Mouse (Mus musculus): ENCODE results near the gene Nisch. TPM values are rescaled to one million over a fixed set of nuclear protein-coding genes. Genes with fewer than 3 reads are reported as not detected.
A peak's percentile ranks its signal among the peaks of the same experiment; 100 is the strongest.

The Nisch gene
- polyA plus RNA-seq, 1 experiment from 2014 or later = 428 TPM

DNA sequence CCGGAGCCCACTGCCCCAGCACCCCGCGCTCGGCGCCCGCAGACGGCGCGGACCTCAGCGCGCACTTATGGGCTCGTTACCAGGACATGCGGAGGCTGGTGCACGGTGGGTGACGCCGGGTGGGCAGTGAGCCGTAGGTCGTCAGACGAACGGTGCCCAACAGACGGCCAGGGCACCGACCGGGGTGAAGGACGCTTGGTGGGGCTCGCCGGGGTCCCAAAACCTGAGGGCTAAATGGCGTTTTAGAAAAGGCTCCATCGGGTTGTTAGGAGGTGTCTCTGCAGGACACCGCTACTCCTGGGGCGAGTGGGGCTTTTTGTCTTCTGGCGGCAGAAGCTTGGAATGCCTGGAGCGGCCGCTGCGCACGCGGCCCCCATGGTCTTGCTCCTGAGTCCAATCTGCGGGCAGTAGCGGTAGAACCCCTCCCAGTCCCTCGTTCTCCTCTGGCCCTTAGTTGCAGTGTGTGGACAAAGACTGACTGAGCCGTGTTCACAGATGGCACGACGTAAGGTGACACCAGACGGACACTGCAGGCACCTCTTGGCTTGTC is 85.4 kb downstream of the Nisch start:
- no peaks in the 10 kb centered on the region for H3K27me3 ChIP-seq
- ATAC-seq (replicated peaks; ENCODE audit: low FRiP score) = peak; percentile 6
- H3K36me3 ChIP-seq = peaks cover 23% of the 10 kb centered on the region
- H3K9ac ChIP-seq = peak overlapping the region; percentile 78
- peak overlapping the region; percentile 89 for H3K27ac ChIP-seq
- no peaks in the 10 kb centered on the region for H3K9me3 ChIP-seq (replicated peaks)
- H3K4me2 ChIP-seq = peak overlapping the region; percentile 83
- H3K4me1 ChIP-seq = peaks cover 52% of the 10 kb centered on the region
- under 1% methylated on average over 43 of the region's 43 CpGs for WGBS
- H3K4me3 ChIP-seq (replicated peaks) = peak overlapping the region; percentile 82

DNA sequence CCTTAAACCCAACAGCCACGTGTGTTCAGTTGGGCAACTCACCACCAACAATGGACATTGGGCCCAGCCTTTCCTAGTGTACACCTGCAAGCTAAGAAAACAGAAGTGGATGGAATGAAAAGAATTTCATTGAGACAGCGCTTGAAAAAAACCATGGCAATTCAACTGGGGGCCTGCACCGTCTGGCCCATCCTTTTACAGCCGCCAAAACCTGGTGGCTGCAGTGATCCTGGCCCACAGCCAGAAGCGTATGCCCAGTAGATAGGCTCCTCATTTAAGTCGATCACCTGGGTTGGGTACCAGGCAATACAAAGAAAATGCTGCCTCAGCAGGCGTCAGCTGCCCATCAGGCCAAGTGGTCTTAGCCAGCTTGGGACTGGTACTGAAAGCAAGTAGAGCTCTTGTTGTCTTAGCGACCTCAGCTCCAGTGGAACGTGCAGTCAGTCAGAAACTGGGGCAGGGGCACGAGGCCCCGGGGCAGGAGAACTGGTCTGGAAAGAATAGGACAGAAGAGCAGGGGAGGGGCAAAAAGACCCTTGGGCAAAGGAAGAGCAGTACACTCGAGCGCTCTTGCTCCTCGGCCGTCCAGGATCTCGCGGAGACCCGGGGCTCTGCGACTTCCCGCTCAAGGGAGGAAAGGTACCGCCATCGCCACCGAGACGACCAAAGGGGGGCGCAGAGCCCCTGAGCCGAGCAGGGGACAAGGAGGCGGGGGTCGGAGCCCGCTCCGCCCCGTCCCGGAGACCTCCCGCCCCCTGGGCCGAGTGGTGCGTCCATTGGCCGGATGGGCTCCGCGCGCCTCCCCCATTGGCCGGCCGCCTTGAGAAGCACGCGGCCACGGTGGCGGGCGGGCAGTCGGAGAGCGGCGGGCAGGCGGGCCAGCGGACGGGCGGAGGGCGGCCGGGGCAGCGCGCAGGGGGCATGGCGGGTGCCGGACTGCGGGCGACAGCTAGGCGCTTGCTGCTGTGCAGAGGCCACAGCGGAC is 86.2 kb downstream of the Nisch start, which contains the start of gene Nt5dc2:
Nt5dc2 (plus strand) TSS at position 818 of the 985 bp plus-strand sequence.
- peak within 1 kb of the TSS; percentile 82 for H3K4me3 ChIP-seq (replicated peaks)
- peak within 1 kb of the TSS; percentile 83 for H3K4me2 ChIP-seq
- WGBS = 3% methylated on average over 63 of the region's 63 CpGs
- H3K9me3 ChIP-seq (replicated peaks) = no peaks in the 10 kb centered on the region
- peaks cover 60% of the 10 kb centered on the region for H3K4me1 ChIP-seq
- no peaks in the 10 kb centered on the region for H3K27me3 ChIP-seq
- H3K27ac ChIP-seq = peak within 1 kb of the TSS; percentile 89
- peaks cover 14% of the 10 kb centered on the region for H3K36me3 ChIP-seq
- H3K9ac ChIP-seq = peak within 1 kb of the TSS; percentile 78
- ATAC-seq (replicated peaks; ENCODE audit: low FRiP score) = peak; percentile 84

DNA sequence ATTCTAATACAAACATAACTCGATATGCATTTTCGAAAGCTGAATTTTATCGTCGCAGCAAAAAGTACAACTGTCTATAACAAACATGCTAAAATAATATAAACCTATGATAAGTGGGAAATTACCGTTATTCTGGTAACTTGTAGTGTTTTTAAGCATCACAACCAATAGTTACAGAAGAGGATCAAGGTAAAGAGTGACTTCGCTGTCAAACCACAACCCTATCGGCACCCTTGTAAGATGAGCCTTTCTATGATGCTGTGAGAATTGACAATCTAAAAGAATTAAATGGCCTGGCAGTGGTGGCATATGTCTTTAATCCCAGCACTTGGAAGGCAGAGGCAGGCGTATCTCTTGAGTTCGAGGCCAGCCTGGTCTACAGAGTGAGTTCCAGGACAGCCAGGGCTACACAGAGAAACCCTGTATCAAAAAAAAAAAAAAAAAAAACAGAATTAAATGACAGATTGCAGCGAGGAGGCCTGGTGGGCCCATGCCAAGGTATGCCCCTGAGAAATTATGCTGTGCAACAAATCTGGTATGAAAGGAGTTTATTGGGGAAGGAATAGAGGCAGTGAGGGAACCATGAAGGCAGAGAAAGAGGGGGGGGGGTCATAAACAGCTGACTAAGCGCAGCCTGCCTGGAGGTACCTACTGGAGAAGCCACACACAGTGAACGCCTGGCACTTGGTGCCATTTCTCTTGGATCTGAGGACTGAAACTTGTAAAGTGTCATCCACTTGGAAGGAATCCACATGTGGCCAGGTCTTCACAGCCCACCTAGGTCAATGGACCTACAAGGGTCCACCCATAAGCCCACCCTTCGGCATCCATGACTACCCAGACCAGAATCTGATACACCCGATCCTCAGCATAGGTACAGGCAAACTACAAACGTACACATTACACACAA is 87.2 kb downstream of the Nisch start:
- Histone ChIP-seq H3K9me3 (replicated peaks) (no peaks in the 10 kb centered on the region), H3K27me3 (no peaks in the 10 kb centered on the region), H3K36me3 (peaks cover 8% of the 10 kb centered on the region), H3K4me2 (peak overlapping the region; percentile 86), H3K9ac (peak overlapping the region; percentile 85; the same call in 1 of the 2 replicates), H3K27ac (peak overlapping the region; percentile 89), H3K4me1 (peaks cover 70% of the 10 kb centered on the region), H3K4me3 (replicated peaks) (peak overlapping the region; percentile 83)
- no peak for ATAC-seq (replicated peaks; ENCODE audit: low FRiP score)
- WGBS = 69% methylated on average over 15 of the region's 15 CpGs

DNA sequence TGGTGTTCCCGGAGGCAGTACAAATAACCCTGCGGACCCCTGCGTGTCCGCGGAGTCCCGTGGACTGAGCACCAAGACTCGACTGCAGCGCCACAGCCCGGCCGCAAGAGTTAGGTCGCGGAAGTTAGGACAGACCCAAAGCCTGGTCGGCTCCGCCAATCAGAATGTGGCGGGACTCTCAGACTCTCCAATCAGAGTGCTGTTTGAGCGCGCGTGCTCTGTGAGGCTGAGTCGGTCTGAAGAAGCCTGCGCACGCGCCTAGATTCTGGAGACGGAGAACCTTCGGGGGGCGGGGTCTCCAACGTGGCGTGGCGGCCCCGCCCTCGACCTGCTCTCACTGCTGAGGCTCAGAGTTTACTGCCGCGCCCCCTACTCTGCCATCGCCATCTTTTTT is 87.9 kb downstream of the Nisch start, which contains the start of gene Smim4:
Smim4 (minus strand) TSS at position 131 of the 394 bp plus-strand sequence.
- peak within 1 kb of the TSS; percentile 83 for H3K4me3 ChIP-seq (replicated peaks)
- H3K4me1 ChIP-seq = peaks cover 69% of the 10 kb centered on the region
- peak within 1 kb of the TSS; percentile 86 for H3K4me2 ChIP-seq
- WGBS = under 1% methylated on average over 33 of the region's 33 CpGs
- peak within 1 kb of the TSS; percentile 92 for H3K27ac ChIP-seq
- peaks cover 9% of the 10 kb centered on the region for H3K36me3 ChIP-seq
- H3K9me3 ChIP-seq (replicated peaks) = no peaks in the 10 kb centered on the region
- no peaks in the 10 kb centered on the region for H3K27me3 ChIP-seq
- H3K9ac ChIP-seq = peak within 1 kb of the TSS; percentile 85
- peak; percentile 94 for ATAC-seq (replicated peaks; ENCODE audit: low FRiP score)

DNA sequence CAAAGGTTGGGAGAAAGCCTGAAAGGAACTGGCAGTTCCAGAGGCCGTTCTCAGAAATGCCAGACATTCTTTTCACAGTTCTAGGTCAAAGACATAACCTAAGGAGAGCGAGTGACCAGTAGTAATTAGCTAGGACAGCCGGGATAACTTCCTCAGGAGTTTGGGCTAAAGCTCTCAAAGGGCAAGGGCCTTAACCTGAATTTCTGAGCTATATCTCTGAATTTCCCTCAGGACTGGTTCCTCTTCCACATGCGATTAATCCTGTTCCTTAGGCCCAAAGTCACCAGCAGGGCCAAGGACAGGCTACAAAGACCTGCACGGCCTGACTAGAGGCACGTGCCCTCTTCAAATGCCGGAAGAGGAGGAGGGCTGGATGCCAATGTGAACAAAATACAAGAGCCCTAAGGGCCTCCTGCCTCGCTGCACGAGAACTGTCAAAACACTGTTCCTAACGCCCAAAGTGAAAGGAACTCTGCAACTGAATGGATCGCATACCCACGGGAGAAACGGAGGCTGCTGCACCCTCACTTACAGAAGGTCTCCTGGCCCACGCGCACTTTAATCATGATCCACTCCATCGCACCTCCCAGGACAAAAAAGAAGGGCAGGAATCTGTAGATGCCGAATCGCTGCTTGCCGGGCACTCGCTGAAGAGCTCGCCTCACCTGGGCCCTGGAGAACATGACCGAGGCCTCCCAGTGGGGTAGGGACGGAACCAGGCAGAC is 88.5 kb downstream of the Nisch start:
- WGBS = 1% methylated on average over 23 of the region's 23 CpGs
- peak overlapping the region; percentile 83 for H3K4me3 ChIP-seq (replicated peaks)
- H3K9ac ChIP-seq = peak overlapping the region; percentile 85
- no peaks in the 10 kb centered on the region for H3K27me3 ChIP-seq
- H3K9me3 ChIP-seq (replicated peaks) = no peaks in the 10 kb centered on the region
- peaks cover 63% of the 10 kb centered on the region for H3K4me1 ChIP-seq
- ATAC-seq (replicated peaks; ENCODE audit: low FRiP score) = 0 out of 2 replicates have a peak, but pooled peaks have one; percentile 0
- H3K4me2 ChIP-seq = peak overlapping the region; percentile 86
- peaks cover 14% of the 10 kb centered on the region for H3K36me3 ChIP-seq
- peak overlapping the region; percentile 92 for H3K27ac ChIP-seq

DNA sequence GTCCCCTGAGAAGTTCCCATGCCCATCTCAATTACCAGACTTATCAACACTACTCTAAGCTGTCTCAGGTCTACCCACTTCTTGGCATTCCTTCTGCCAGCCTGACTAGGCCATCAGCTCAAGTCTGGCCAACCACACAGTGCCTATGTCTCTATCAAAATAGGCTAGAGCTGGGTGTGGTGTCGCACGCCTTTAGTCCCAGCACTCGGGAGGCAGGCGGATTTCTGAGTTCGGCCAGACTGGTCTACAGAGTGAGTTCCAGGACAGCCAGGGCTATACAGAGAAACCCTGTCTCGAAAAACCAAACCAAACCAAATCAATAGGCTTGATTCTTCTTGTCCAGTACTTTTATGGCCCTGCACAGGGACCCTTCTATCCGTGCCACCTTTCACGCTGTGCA is 89.9 kb downstream of the Nisch start:
- no peak overlapping the region for H3K4me3 ChIP-seq (replicated peaks)
- H3K4me1 ChIP-seq = peaks cover 49% of the 10 kb centered on the region
- peak overlapping the region; percentile 42 for H3K4me2 ChIP-seq
- 89% methylated on average over 8 of the region's 8 CpGs for WGBS
- no peaks in the 10 kb centered on the region for H3K9me3 ChIP-seq (replicated peaks)
- no peaks in the 10 kb centered on the region for H3K27me3 ChIP-seq
- peak overlapping the region; percentile 90 for H3K27ac ChIP-seq
- no peak for ATAC-seq (replicated peaks; ENCODE audit: low FRiP score)
- no peak overlapping the region for H3K9ac ChIP-seq
- peaks cover 20% of the 10 kb centered on the region for H3K36me3 ChIP-seq

DNA sequence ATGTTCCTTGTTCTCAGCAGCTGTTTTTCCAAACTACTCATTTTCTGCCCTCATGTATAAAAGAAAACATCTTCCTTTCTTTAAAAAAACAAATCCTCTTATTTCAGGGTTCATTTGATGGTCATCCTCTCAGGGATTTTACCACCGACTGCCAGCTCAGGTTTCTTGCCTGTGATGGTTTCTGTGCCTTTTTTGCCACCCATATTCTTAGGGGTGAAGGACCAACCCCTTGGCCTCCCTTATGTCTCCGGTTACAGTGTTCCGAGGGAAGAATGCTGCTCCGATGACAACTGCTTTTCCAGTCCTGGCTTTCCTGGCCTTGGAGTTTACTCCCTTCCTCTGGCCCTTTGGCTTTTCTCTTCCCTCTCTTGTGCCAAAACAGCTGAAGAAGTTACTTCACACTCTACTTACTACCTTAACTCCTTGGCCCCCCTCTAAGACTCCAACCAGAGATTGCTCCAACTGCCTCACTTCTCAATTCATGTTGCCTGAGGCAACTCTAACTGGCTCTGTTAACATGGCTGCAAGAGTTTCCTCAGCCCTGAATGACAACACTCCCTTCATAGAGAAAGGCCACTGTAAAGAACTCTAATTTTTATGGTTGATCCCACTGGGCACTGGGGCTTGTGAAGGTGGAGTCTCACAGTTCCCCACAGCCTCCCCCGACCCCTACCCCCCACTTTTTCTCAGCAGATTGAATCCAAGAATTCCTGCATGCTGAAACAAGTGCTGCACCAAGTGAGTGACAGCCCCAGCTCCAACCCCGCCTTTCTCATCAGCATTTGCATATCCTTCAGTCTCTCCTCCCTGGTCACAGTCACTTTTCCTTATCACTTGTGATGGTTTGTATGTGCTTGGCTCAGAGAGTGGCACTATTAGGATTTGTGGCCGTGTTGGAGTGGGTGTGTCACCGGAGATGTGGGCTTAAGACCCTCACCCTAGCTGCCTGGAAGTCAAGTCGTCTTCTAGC is 91.4 kb downstream of the Nisch start:
- Histone ChIP-seq H3K4me1 (peaks cover 46% of the 10 kb centered on the region), H3K4me3 (replicated peaks) (no peak overlapping the region), H3K9me3 (replicated peaks) (no peaks in the 10 kb centered on the region), H3K36me3 (peaks cover 30% of the 10 kb centered on the region), H3K27me3 (no peaks in the 10 kb centered on the region), H3K4me2 (peak overlapping the region; percentile 42), H3K9ac (peak overlapping the region; percentile 17; the same call in 1 of the 2 replicates), H3K27ac (peak overlapping the region; percentile 90)
- 27% methylated on average over 9 of the region's 9 CpGs for WGBS
- 0 out of 2 replicates have a peak, but pooled peaks have one; percentile 16 for ATAC-seq (replicated peaks; ENCODE audit: low FRiP score)

Other genes starting within 250 kb of the Nisch start
- 66.4 and 70.1 TPM in 2 replicates for gene Glt8d1, start 215.5 kb downstream of the Nisch start, polyA plus RNA-seq (2015; fragmentation: Nextera tagmentation; extraction: Ambion mirVana)
- 385 and 440 TPM in 2 replicates for gene Spcs1, start 215.3 kb downstream of the Nisch start, polyA plus RNA-seq (2015; fragmentation: Nextera tagmentation; extraction: Ambion mirVana)
- 131 and 136 TPM in 2 replicates for gene Pbrm1, start 197.8 kb downstream of the Nisch start, polyA plus RNA-seq (2015; fragmentation: Nextera tagmentation; extraction: Ambion mirVana)
- gene Gnl3, start 197.8 kb downstream of the Nisch start, polyA plus RNA-seq (2015; fragmentation: Nextera tagmentation; extraction: Ambion mirVana) = 127 and 134 TPM in 2 replicates
- 98.1 and 112 TPM in 2 replicates for gene Smim4, start 88.0 kb downstream of the Nisch start, polyA plus RNA-seq (2015; fragmentation: Nextera tagmentation; extraction: Ambion mirVana)
- 373 and 384 TPM in 2 replicates for gene Nt5dc2, start 85.9 kb downstream of the Nisch start, polyA plus RNA-seq (2015; fragmentation: Nextera tagmentation; extraction: Ambion mirVana)
- gene Stab1, start 48.3 kb downstream of the Nisch start, polyA plus RNA-seq (2015; fragmentation: Nextera tagmentation; extraction: Ambion mirVana) = 32.6 and 40.6 TPM in 2 replicates
- gene Tnnc1, start 8.6 kb downstream of the Nisch start, polyA plus RNA-seq (2015; fragmentation: Nextera tagmentation; extraction: Ambion mirVana) = 19.5 and 33.2 TPM in 2 replicates
- 3.7 and 3.8 TPM in 2 replicates for gene Sema3g, start 914 bp upstream of the Nisch start, polyA plus RNA-seq (2015; fragmentation: Nextera tagmentation; extraction: Ambion mirVana)
- gene Phf7, start 34.4 kb upstream of the Nisch start, polyA plus RNA-seq (2015; fragmentation: Nextera tagmentation; extraction: Ambion mirVana) = 12.6 and 13.3 TPM in 2 replicates
- 92.1 and 96.8 TPM in 2 replicates for gene Bap1, start 34.5 kb upstream of the Nisch start, polyA plus RNA-seq (2015; fragmentation: Nextera tagmentation; extraction: Ambion mirVana)
- 7.6 and 8.5 TPM in 2 replicates for gene Dnah1, start 107.0 kb upstream of the Nisch start, polyA plus RNA-seq (2015; fragmentation: Nextera tagmentation; extraction: Ambion mirVana)
- gene Capn7, start 119.7 kb upstream of the Nisch start, polyA plus RNA-seq (2015; fragmentation: Nextera tagmentation; extraction: Ambion mirVana) = 43.6 and 44.4 TPM in 2 replicates
- 30.2 and 33.1 TPM in 2 replicates for gene Sh3bp5, start 219.1 kb upstream of the Nisch start, polyA plus RNA-seq (2015; fragmentation: Nextera tagmentation; extraction: Ambion mirVana)